Mouse (Mus musculus): ENCODE measurements around the gene Mcrs1.

DNA sequence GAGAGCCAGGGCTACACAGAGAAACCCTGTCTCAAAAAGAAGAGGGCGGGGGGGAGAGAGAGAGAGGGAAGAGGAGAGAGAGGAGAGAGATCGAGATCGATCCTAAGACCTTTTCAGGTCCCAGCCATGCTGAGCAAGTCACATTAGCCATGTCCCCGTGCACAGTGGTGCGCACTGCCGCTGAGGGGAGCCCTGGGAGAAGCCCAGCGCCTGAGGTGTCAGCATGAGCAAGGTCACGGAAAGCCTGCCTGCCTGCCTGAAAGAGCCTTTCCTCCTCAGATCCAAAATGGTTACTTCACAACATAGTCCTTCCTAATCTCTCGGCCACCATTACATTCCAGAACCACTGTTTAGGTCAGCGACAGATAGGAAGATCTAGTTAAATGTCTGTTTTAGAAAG is 57.4 kb downstream of the Mcrs1 start:
- TF ChIP-seq CTCF (IDR thresholded peaks at IDR 0.05; ENCODE audit: control insufficient read depth, insufficient read depth, insufficient replicate concordance, low read depth, low read length) (no peak), POLR2A (IDR thresholded peaks at IDR 0.05; ENCODE audit: control insufficient read depth, low read depth, low read length) (no peak)
